Mouse (Mus musculus): Measurements from ENCODE around the gene Rexo1.

DNA sequence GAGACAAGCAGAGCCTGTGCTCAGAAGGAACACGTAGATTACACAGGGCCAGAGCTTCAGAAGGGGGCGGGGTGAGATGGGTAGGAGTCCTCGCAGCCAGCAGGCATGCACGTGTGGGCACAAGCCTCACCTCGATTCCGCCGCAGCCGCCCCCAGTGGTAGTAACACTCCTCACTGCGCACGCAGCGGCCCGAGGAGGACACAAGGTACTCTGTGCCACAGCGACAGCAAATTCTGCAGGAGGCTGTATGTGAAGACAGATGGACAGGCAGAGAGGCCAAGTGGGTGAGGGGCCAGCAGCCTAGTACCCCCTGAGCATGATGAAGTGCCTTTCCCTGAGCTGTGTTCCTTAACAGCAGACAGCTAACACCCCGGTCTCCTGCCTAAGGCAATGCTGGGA, 17.5 kb downstream of the Rexo1 start:
- no peak for TF ChIP-seq CTCF (IDR thresholded peaks at IDR 0.05; ENCODE audit: low read depth, low read length)
- no peak for TF ChIP-seq GATA2 (IDR thresholded peaks at IDR 0.05; ENCODE audit: borderline replicate concordance, low read depth, low read length)

Measured in G1E (cell line).